Mouse (Mus musculus) layer of hippocampus, postnatal 36 days (tissue): ENCODE measurements at regions not wholly inside any gene's neighbourhood (a gene's known extent, or its start where the extent isn't known, plus 50 kb on each side); places are given as distances from the start of the nearest gene placed in this dataset.
A peak's percentile ranks its signal among the peaks of the same experiment; 100 is the strongest.
"Not testable (repeated sequence)": the region's sequence is repeated elsewhere in the genome, so short reads cannot be mapped to it uniquely, and the experiment has no call there.

Experiments used
- DNase-seq, 2 experiments: peaks; one replicate each; pipeline ENCODE4 v3.0.0; 2022

- DNase-seq: no peak
Measured at GRCm38 (mm10) chr1:113932492-113932891, 1752.1 kb upstream of the Cntnap5a start.

- DNase-seq: no peak
Measured at GRCm38 (mm10) chr1:113958016-113958751, 1726.4 kb upstream of the Cntnap5a start.

- DNase-seq: not testable (repeated sequence)
Measured at GRCm38 (mm10) chr1:113959267-113959666, 1725.3 kb upstream of the Cntnap5a start.

GRCm38 (mm10) chr1:113963931-113964330, 1720.6 kb upstream of the Cntnap5a start:
- not testable (repeated sequence) for DNase-seq

GRCm38 (mm10) chr1:113964431-113964830, 1720.1 kb upstream of the Cntnap5a start:
- no peak for DNase-seq

- no peak for DNase-seq
Measured at GRCm38 (mm10) chr1:113970617-113971016, 1713.9 kb upstream of the Cntnap5a start.

GRCm38 (mm10) chr1:113980111-113980510, 1704.4 kb upstream of the Cntnap5a start:
- no peak for DNase-seq

GRCm38 (mm10) chr1:113989676-113990296, 1694.8 kb upstream of the Cntnap5a start:
- DNase-seq: no peak

GRCm38 (mm10) chr1:113992488-113992887, 1692.1 kb upstream of the Cntnap5a start:
- DNase-seq: peak; percentile 1 to 6

GRCm38 (mm10) chr1:114037877-114038276, 1646.7 kb upstream of the Cntnap5a start:
- no peak for DNase-seq

GRCm38 (mm10) chr1:114039383-114039782, 1645.2 kb upstream of the Cntnap5a start:
- DNase-seq: no peak

- no peak for DNase-seq
Measured at GRCm38 (mm10) chr1:114063097-114063496, 1621.5 kb upstream of the Cntnap5a start.

- no peak for DNase-seq
Measured at GRCm38 (mm10) chr1:114074506-114074905, 1610.0 kb upstream of the Cntnap5a start.
